Mouse (Mus musculus) hematopoietic stem cell, adult 5-6 weeks (primary cell): ENCODE results near the gene Eef1a2. TPM values are rescaled to one million over a fixed set of nuclear protein-coding genes. Genes with fewer than 3 reads are reported as not detected.

ENCODE experiments used
- ATAC-seq, 2 experiments: fragments of 125-278 bp in 1 of 2; replicated peaks in 1 of 2; 2 replicates each; pipeline ENCODE4 v1.8.0; 2016 to 2017; ENCODE audit warnings: inconsistent platforms in 2 of 2, mild to moderate bottlenecking in 2 of 2, moderate number of reproducible peaks in 2 of 2, low read depth in 1 of 2, moderate TSS enrichment in 1 of 2; ENCODE audit not compliant: low FRiP score in 2 of 2, poor library complexity in 2 of 2, severe bottlenecking in 2 of 2, insufficient read depth in 1 of 2, low TSS enrichment in 1 of 2
- total RNA-seq: library from RNA; stranded (forward); fragments of 172-1452, 232-1000 nt; gene quantifications from 2 replicates; pipeline ENCODE4 v1.2.3, GENCODE M21; 2017

Eef1a2 gene
- total RNA-seq, 1 experiment from 2014 or later = not detected

- no peak for ATAC-seq
These were observed 9.7 kb upstream of the Eef1a2 start for GRCm38 (mm10) chr2:181166469-181166868.

GRCm38 (mm10) chr2:181160821-181161220, 4.0 kb upstream of the Eef1a2 start:
- ATAC-seq = no peak

GRCm38 (mm10) chr2:181159771-181160170, 3.0 kb upstream of the Eef1a2 start:
- no peak for ATAC-seq

GRCm38 (mm10) chr2:181159091-181159514, 2.3 kb upstream of the Eef1a2 start:
- ATAC-seq = no peak

GRCm38 (mm10) chr2:181158471-181158870, 1.7 kb upstream of the Eef1a2 start:
- ATAC-seq = no peak

- ATAC-seq = no peak
These were observed 995 bp upstream of the Eef1a2 start for GRCm38 (mm10) chr2:181157716-181158302.

- no peak for ATAC-seq
These were observed 366 bp upstream of the Eef1a2 start for GRCm38 (mm10) chr2:181157180-181157579.

GRCm38 (mm10) chr2:181155801-181156200, 1.0 kb downstream of the Eef1a2 start:
- ATAC-seq = no peak

GRCm38 (mm10) chr2:181154831-181155415, 1.9 kb downstream of the Eef1a2 start:
- ATAC-seq = no peak

GRCm38 (mm10) chr2:181154361-181154760, 2.5 kb downstream of the Eef1a2 start:
- no peak for ATAC-seq

- 0 out of 4 replicates have a peak, but pooled peaks of 1 of the 2 experiments have one; percentile 33 for ATAC-seq
These were observed 3.0 kb downstream of the Eef1a2 start for GRCm38 (mm10) chr2:181153837-181154236.

- ATAC-seq = no peak
These were observed 3.7 kb downstream of the Eef1a2 start for GRCm38 (mm10) chr2:181153131-181153530.

GRCm38 (mm10) chr2:181152701-181153100, 4.1 kb downstream of the Eef1a2 start:
- no peak for ATAC-seq

GRCm38 (mm10) chr2:181150281-181150680, 6.5 kb downstream of the Eef1a2 start:
- no peak for ATAC-seq

GRCm38 (mm10) chr2:181148318-181148955, 8.4 kb downstream of the Eef1a2 start:
- no peak for ATAC-seq

GRCm38 (mm10) chr2:181147546-181148317, 9.1 kb downstream of the Eef1a2 start:
- 0 out of 4 replicates have a peak, but pooled peaks of 1 of the 2 experiments have one; percentile 20 for ATAC-seq

GRCm38 (mm10) chr2:181146976-181147545, 9.8 kb downstream of the Eef1a2 start:
- ATAC-seq = no peak

- no peak for ATAC-seq
These were observed 12.1 kb downstream of the Eef1a2 start for GRCm38 (mm10) chr2:181144675-181145074.
